Comparison of ENCODE assay signal across 7 mouse cellular contexts in the genomic region with DNA sequence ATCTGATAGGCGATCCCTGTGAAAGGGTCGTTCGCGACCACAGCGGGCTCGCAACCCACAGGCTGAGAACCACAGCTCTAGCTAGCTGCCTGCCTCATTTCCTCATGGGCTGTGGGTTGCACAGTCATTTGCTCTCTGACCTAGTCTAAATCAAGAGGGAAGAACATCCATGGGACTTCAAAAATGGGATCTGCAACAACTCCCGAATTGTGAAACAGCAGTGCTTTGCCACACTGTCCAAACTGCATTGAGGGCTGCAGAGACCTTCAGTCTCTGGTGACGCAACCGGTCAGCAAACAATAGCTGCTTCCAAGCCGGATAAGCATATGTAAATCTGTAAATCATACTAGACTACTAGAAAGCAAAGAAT. TPM values are rescaled to one million over a fixed set of nuclear protein-coding genes. Genes with fewer than 3 reads are reported as not detected.
A peak's percentile ranks its signal among the peaks of the same experiment; 100 is the strongest.
DNase-seq lines count a peak whose midpoint lies in the region; ATAC-seq lines count a peak whose summit lies in the region.

No protein-coding gene starts in this region.

- peaks cover 19% of the 10 kb centered on the region for H3K27me3 ChIP-seq in forebrain, embryonic 11.5 days (ENCODE audit: control insufficient read depth, insufficient read depth, low read length)
- peaks cover 5% of the 10 kb centered on the region; the same call in 1 of the 2 replicates for H3K27me3 ChIP-seq in intestine, embryonic 14.5 days (replicated peaks; ENCODE audit: control insufficient read depth, insufficient read depth, low read length)

- peak overlapping the region; percentile 30; the same call in 1 of the 2 replicates for H3K4me3 ChIP-seq in brown adipose tissue, adult 24 weeks (ENCODE audit: insufficient read depth, low read depth, low read length)
- H3K4me3 ChIP-seq in forebrain, embryonic 11.5 days (ENCODE audit: low read depth, low read length): peak overlapping the region; percentile 6; the same call in 1 of the 2 replicates
- H3K4me3 ChIP-seq in intestine, embryonic 14.5 days (ENCODE audit: low read depth, low read length): peak overlapping the region; percentile 8; the same call in 1 of the 2 replicates

- H3K9ac ChIP-seq in forebrain, embryonic 11.5 days (ENCODE audit: low read length): no peak overlapping the region
- no peak overlapping the region for H3K9ac ChIP-seq in intestine, embryonic 14.5 days (ENCODE audit: low read length)

- ATAC-seq in forebrain, embryonic 11.5 days (replicated peaks; ENCODE audit: low FRiP score): peak; percentile 71
- peak; percentile 80 for ATAC-seq in intestine, embryonic 14.5 days (replicated peaks; ENCODE audit: low FRiP score, low TSS enrichment, low read depth)
- no peak for ATAC-seq in erythroblast, adult 5-6 weeks (replicated peaks; ENCODE audit: low FRiP score, poor library complexity, severe bottlenecking)

- peak; percentile 55 for DNase-seq in forebrain, embryonic 11.5 days (ENCODE audit: low spot score)
- DNase-seq in intestine, embryonic 14.5 days (ENCODE audit: low spot score): peak; percentile 73
- DNase-seq in lung, postnatal 4 days: peak; percentile 75 to 83
- no peak for DNase-seq in cerebellum, postnatal 10 days
- DNase-seq in natural killer cell, adult 2 months (ENCODE audit: low spot score in 2 of 2): no peak

- WGBS in forebrain, embryonic 11.5 days: 8% methylated on average over 10 of the region's 10 CpGs
- WGBS in intestine, embryonic 14.5 days: 28% methylated on average over 10 of the region's 10 CpGs

- H3K36me3 ChIP-seq in forebrain, embryonic 11.5 days (ENCODE audit: control insufficient read depth, insufficient read depth, low read length): no peaks in the 10 kb centered on the region
- H3K36me3 ChIP-seq in intestine, embryonic 14.5 days (ENCODE audit: control insufficient read depth, insufficient read depth, low read length): no peaks in the 10 kb centered on the region

- H3K4me1 ChIP-seq in brown adipose tissue, adult 24 weeks (ENCODE audit: control insufficient read depth, insufficient read depth, insufficient read length, low read length): peaks cover 10% of the 10 kb centered on the region
- H3K4me1 ChIP-seq in forebrain, embryonic 11.5 days (replicated peaks; ENCODE audit: control insufficient read depth, insufficient read depth, low read length): peaks cover 4% of the 10 kb centered on the region; the same call in 1 of the 2 replicates
- peaks cover 20% of the 10 kb centered on the region for H3K4me1 ChIP-seq in intestine, embryonic 14.5 days (replicated peaks; ENCODE audit: control insufficient read depth, insufficient read depth, low read length)

- no peaks in the 10 kb centered on the region for H3K9me3 ChIP-seq in forebrain, embryonic 11.5 days (ENCODE audit: control insufficient read depth, low read length)
- no peaks in the 10 kb centered on the region for H3K9me3 ChIP-seq in intestine, embryonic 14.5 days (ENCODE audit: control insufficient read depth, low read length)

- H3K4me2 ChIP-seq in forebrain, embryonic 11.5 days (ENCODE audit: low read depth, low read length, severe bottlenecking): peak overlapping the region; percentile 43
- H3K4me2 ChIP-seq in intestine, embryonic 14.5 days (ENCODE audit: low read length): peak overlapping the region; percentile 41

- peak overlapping the region; percentile 88 for H3K27ac ChIP-seq in brown adipose tissue, adult 24 weeks (replicated peaks; ENCODE audit: low read depth, low read length)
- no peak overlapping the region for H3K27ac ChIP-seq in forebrain, embryonic 11.5 days (ENCODE audit: low read depth, low read length)
- H3K27ac ChIP-seq in intestine, embryonic 14.5 days (ENCODE audit: low read depth): peak overlapping the region; percentile 82

RNA-seq across cellular contexts. Expression of a gene that starts 23.7 kb away (rescaled TPM):
- 4.4 and 4.5 TPM in 2 replicates for polyA plus RNA-seq in brown adipose tissue, adult 24 weeks (2012; ENCODE audit: insufficient read depth, insufficient read length, missing spikeins)
- polyA plus RNA-seq in forebrain, embryonic 11.5 days (2014; fragmentation: Nextera tagmentation; extraction: Ambion mirVana): 1.6 and 2.0 TPM in 2 replicates
- 3.9 TPM in 2 replicates for polyA plus RNA-seq in intestine, embryonic 14.5 days (2014; fragmentation: Nextera tagmentation; extraction: Ambion mirVana)
- 0.63 and 1.3 TPM in 2 replicates for total RNA-seq in erythroblast, adult 5-6 weeks (2015; ENCODE audit: low replicate concordance)
- total RNA-seq in erythroblast, adult 5-6 weeks (2017; ENCODE audit: low replicate concordance): 0.60 and 1.3 TPM in 2 replicates

RNA-seq across cellular contexts. Expression of a gene that starts 26.2 kb away (rescaled TPM):
- polyA plus RNA-seq in brown adipose tissue, adult 24 weeks (2012; ENCODE audit: insufficient read depth, insufficient read length, missing spikeins): 18.1 and 19.4 TPM in 2 replicates
- polyA plus RNA-seq in forebrain, embryonic 11.5 days (2014; fragmentation: Nextera tagmentation; extraction: Ambion mirVana): 57.6 and 59.5 TPM in 2 replicates
- 46.2 and 50.7 TPM in 2 replicates for polyA plus RNA-seq in intestine, embryonic 14.5 days (2014; fragmentation: Nextera tagmentation; extraction: Ambion mirVana)
- 20.1 and 46.9 TPM in 2 replicates for total RNA-seq in erythroblast, adult 5-6 weeks (2015; ENCODE audit: low replicate concordance)
- total RNA-seq in erythroblast, adult 5-6 weeks (2017; ENCODE audit: low replicate concordance): 11.8 and 14.6 TPM in 2 replicates

RNA-seq across cellular contexts. Expression of a gene that starts 41.4 kb away (rescaled TPM):
- 14.5 and 17.8 TPM in 2 replicates for polyA plus RNA-seq in brown adipose tissue, adult 24 weeks (2012; ENCODE audit: insufficient read depth, insufficient read length, missing spikeins)
- polyA plus RNA-seq in forebrain, embryonic 11.5 days (2014; fragmentation: Nextera tagmentation; extraction: Ambion mirVana): 52.0 and 55.4 TPM in 2 replicates
- polyA plus RNA-seq in intestine, embryonic 14.5 days (2014; fragmentation: Nextera tagmentation; extraction: Ambion mirVana): 52.9 and 53.5 TPM in 2 replicates
- total RNA-seq in erythroblast, adult 5-6 weeks (2015; ENCODE audit: low replicate concordance): 7.7 and 13.4 TPM in 2 replicates
- 18.0 and 19.2 TPM in 2 replicates for total RNA-seq in erythroblast, adult 5-6 weeks (2017; ENCODE audit: low replicate concordance)

Comparison
In these comparisons a context has a peak if more than half of its experiments do, and no peak if none do; other contexts are left out.
1. DNase-seq: peak in forebrain, embryonic 11.5 days (single experiment), intestine, embryonic 14.5 days (single experiment) and lung, postnatal 4 days (2 of 2); none in cerebellum, postnatal 10 days (0 of 2) and natural killer cell, adult 2 months (0 of 2).
2. Peak in every context shown above with its lines, with median percentiles within 50 percentile points of each other: H3K4me3 ChIP-seq.